Mouse (Mus musculus): ENCODE results near the gene Galr3. TPM values are rescaled to one million over a fixed set of nuclear protein-coding genes. Genes with fewer than 3 reads are reported as not detected.

The Galr3 gene
- not detected for total RNA-seq (2023)

GRCm38 (mm10) chr15:79041585-79041984 is at the start of gene Galr3:
TSS of gene Galr3 (plus strand) at chr15:79041885.

GRCm38 (mm10) chr15:79028237-79028738 is 13.4 kb upstream of the Galr3 start, which contains the start of gene H1f0:
TSS of gene H1f0 (plus strand) at chr15:79028450.

GRCm38 (mm10) chr15:79062376-79063159 is 20.9 kb downstream of the Galr3 start, which contains the start of gene Ankrd54:
TSS of gene Ankrd54 (minus strand) at chr15:79062893.

GRCm38 (mm10) chr15:79074913-79075532 is 33.3 kb downstream of the Galr3 start, which contains the start of gene Eif3l:
TSS of gene Eif3l (plus strand) at chr15:79075179.

Other genes starting within 250 kb of the Galr3 start
- 10 to 100 TPM; 32.7 to 36.8 TPM for gene Card10, start 238.8 kb upstream of the Galr3 start, total RNA-seq (2023)
- under 1 TPM; 0.22 to 0.42 TPM for gene Cdc42ep1, start 199.3 kb upstream of the Galr3 start, total RNA-seq (2023)
- not detected for gene Lgals2, start 186.4 kb upstream of the Galr3 start, total RNA-seq (2023)
- gene Gga1, start 164.7 kb upstream of the Galr3 start, total RNA-seq (2023), result 10 to 100 TPM; 69.9 to 79.0 TPM
- 1 to 10 TPM in 1 of 2 experiments, not detected in 1; 1.1 TPM for gene Gm49510, start 142.2 kb upstream of the Galr3 start, total RNA-seq (2023)
- gene Sh3bp1, start 142.1 kb upstream of the Galr3 start, total RNA-seq (2023), result 10 to 100 TPM; 78.4 to 90.7 TPM
- 1 to 10 TPM; 2.2 to 3.2 TPM for gene Pdxp, start 128.0 kb upstream of the Galr3 start, total RNA-seq (2023)
- gene Lgals1, start 115.2 kb upstream of the Galr3 start, total RNA-seq (2023), result 100 to 1,000 TPM; 207 to 230 TPM
- 10 to 100 TPM; 20.0 to 20.1 TPM for gene Nol12, start 107.0 kb upstream of the Galr3 start, total RNA-seq (2023)
- 100 to 1,000 TPM; 154 to 157 TPM for gene Triobp, start 94.2 kb upstream of the Galr3 start, total RNA-seq (2023)
- gene H1f0, start 13.4 kb upstream of the Galr3 start, total RNA-seq (2023), result 10 to 100 TPM; 30.8 to 40.6 TPM
- gene Ankrd54, start 21.0 kb downstream of the Galr3 start, total RNA-seq (2023), result 10 to 100 TPM; 16.0 to 20.0 TPM
- 10 to 100 TPM; 73.8 to 78.1 TPM for gene Eif3l, start 33.3 kb downstream of the Galr3 start, total RNA-seq (2023)
- gene Micall1, start 67.0 kb downstream of the Galr3 start, total RNA-seq (2023), result 10 to 100 TPM; 10.2 to 13.6 TPM
- 10 to 100 TPM; 35.3 to 37.1 TPM for gene Polr2f, start 99.1 kb downstream of the Galr3 start, total RNA-seq (2023)
- gene 1700088E04Rik, start 99.4 kb downstream of the Galr3 start, total RNA-seq (2023), result not detected
- gene Sox10, start 123.4 kb downstream of the Galr3 start, total RNA-seq (2023), result not detected
- 1 to 10 TPM; 6.0 TPM for gene Pick1, start 187.3 kb downstream of the Galr3 start, total RNA-seq (2023)
- gene Gm49486, start 187.5 kb downstream of the Galr3 start, total RNA-seq (2023), result not detected
- gene Slc16a8, start 212.9 kb downstream of the Galr3 start, total RNA-seq (2023), result not detected
- gene Baiap2l2, start 243.7 kb downstream of the Galr3 start, total RNA-seq (2023), result under 1 TPM in 1 of 2 experiments, not detected in 1; 0.81 TPM